Mouse (Mus musculus) heart, adult 18-20 months (tissue): Measurements from ENCODE around the gene Alpl. TPM values are rescaled to one million over a fixed set of nuclear protein-coding genes. Genes with fewer than 3 reads are reported as not detected.

Experiments used
- DNase-seq, 2 experiments: peaks; one replicate each; pipeline ENCODE4 v3.0.0; 2021 to 2022; ENCODE audit warnings: mixed read lengths in 1 of 2
- total RNA-seq, 2 experiments: library from RNA; stranded (reverse); gene quantifications; 2 replicates each; pipeline ENCODE4 v1.2.3; 2021

The Alpl gene
- total RNA-seq, 2 experiments from 2014 or later: 55.4 to 56.0 TPM

- DNase-seq: peak; percentile 62 to 80
Measured at GRCm38 (mm10) chr4:137770901-137771612, 25.1 kb downstream of the Alpl start.

GRCm38 (mm10) chr4:137769635-137770034 is 26.5 kb downstream of the Alpl start:
- DNase-seq: peak; percentile 73 to 88

GRCm38 (mm10) chr4:137768831-137769230 is 27.4 kb downstream of the Alpl start:
- DNase-seq: peak; percentile 69 to 81

- peak; percentile 39 to 44 for DNase-seq
Measured at GRCm38 (mm10) chr4:137768381-137768780, 27.8 kb downstream of the Alpl start.

GRCm38 (mm10) chr4:137766365-137766764 is 29.8 kb downstream of the Alpl start:
- DNase-seq: no peak

GRCm38 (mm10) chr4:137765554-137765971 is 30.6 kb downstream of the Alpl start:
- peak in 1 of 2 experiments; percentile 47 for DNase-seq

GRCm38 (mm10) chr4:137764621-137765020 is 31.6 kb downstream of the Alpl start:
- DNase-seq: no peak

- peak in 1 of 2 experiments; percentile 57 for DNase-seq
Measured at GRCm38 (mm10) chr4:137763920-137764495, 32.2 kb downstream of the Alpl start.

GRCm38 (mm10) chr4:137762886-137763285 is 33.3 kb downstream of the Alpl start:
- no peak for DNase-seq

- no peak for DNase-seq
Measured at GRCm38 (mm10) chr4:137754446-137754845, 41.7 kb downstream of the Alpl start.

GRCm38 (mm10) chr4:137753199-137753598 is 43.0 kb downstream of the Alpl start:
- no peak for DNase-seq

GRCm38 (mm10) chr4:137752471-137752870 is 43.7 kb downstream of the Alpl start:
- DNase-seq: no peak

- no peak for DNase-seq
Measured at GRCm38 (mm10) chr4:137751717-137752116, 44.5 kb downstream of the Alpl start.

- DNase-seq: no peak
Measured at GRCm38 (mm10) chr4:137751310-137751709, 44.9 kb downstream of the Alpl start.

GRCm38 (mm10) chr4:137750121-137750520 is 46.1 kb downstream of the Alpl start:
- peak; percentile 50 to 54 for DNase-seq

- no peak for DNase-seq
Measured at GRCm38 (mm10) chr4:137749680-137750079, 46.5 kb downstream of the Alpl start.

GRCm38 (mm10) chr4:137748726-137749125 is 47.5 kb downstream of the Alpl start:
- no peak for DNase-seq

GRCm38 (mm10) chr4:137747590-137747989 is 48.6 kb downstream of the Alpl start:
- DNase-seq: no peak

GRCm38 (mm10) chr4:137747091-137747490 is 49.1 kb downstream of the Alpl start:
- DNase-seq: no peak

GRCm38 (mm10) chr4:137744433-137744918 is 51.7 kb downstream of the Alpl start:
- DNase-seq: peak; percentile 35 to 42

GRCm38 (mm10) chr4:137743791-137744190 is 52.4 kb downstream of the Alpl start:
- DNase-seq: no peak

- DNase-seq: no peak
Measured at GRCm38 (mm10) chr4:137740350-137740749, 55.8 kb downstream of the Alpl start.

GRCm38 (mm10) chr4:137739151-137739923 is 56.8 kb downstream of the Alpl start:
- DNase-seq: peak; percentile 22 to 52
